Mouse (Mus musculus): ENCODE data around the gene Pde4dip. TPM values are rescaled to one million over a fixed set of nuclear protein-coding genes. Genes with fewer than 3 reads are reported as not detected.

The Pde4dip gene
- polyA plus RNA-seq, 1 experiment from 2014 or later = 99.4 TPM

GRCm38 (mm10) chr3:97653781-97654180, 234.7 kb downstream of the Pde4dip start:
- H3K4me1 ChIP-seq (ENCODE audit: control insufficient read depth in 2 of 2, insufficient read depth in 2 of 2, low read length in 2 of 2) = peaks cover 13 to 17% of the 10 kb centered on the region in 2 experiments
- H3K27me3 ChIP-seq (ENCODE audit: control insufficient read depth, insufficient read depth, low read length) = no peaks in the 10 kb centered on the region
- no peaks in the 10 kb centered on the region for H3K9me3 ChIP-seq (ENCODE audit: control insufficient read depth, low read length)
- H3K4me2 ChIP-seq (ENCODE audit: low read length) = no peak overlapping the region
- no peaks in the 10 kb centered on the region for H3K36me3 ChIP-seq (ENCODE audit: control insufficient read depth, insufficient read depth, low read length)
- WGBS = 88% methylated on average over 5 of the region's 5 CpGs
- H3K27ac ChIP-seq (replicated peaks in 1 of 2; ENCODE audit: control insufficient read depth in 1 of 2, insufficient read depth in 1 of 2, low read depth in 2 of 2, low read length in 2 of 2) = no peak overlapping the region
- ATAC-seq (ENCODE audit: insufficient number of reproducible peaks, insufficient read depth, low FRiP score, low read depth) = no peak
- H3K4me3 ChIP-seq (ENCODE audit: control insufficient read depth in 1 of 2, insufficient read depth in 1 of 2, low read depth in 1 of 2, low read length in 2 of 2) = no peak overlapping the region
- no peak overlapping the region for H3K9ac ChIP-seq (ENCODE audit: low read length)

- Histone ChIP-seq H3K9me3 (ENCODE audit: control insufficient read depth, low read length) (no peaks in the 10 kb centered on the region), H3K27ac (replicated peaks in 1 of 2; ENCODE audit: control insufficient read depth in 1 of 2, insufficient read depth in 1 of 2, low read depth in 2 of 2, low read length in 2 of 2) (peak overlapping the region; percentile 84 to 86), H3K4me3 (ENCODE audit: control insufficient read depth in 1 of 2, insufficient read depth in 1 of 2, low read depth in 1 of 2, low read length in 2 of 2) (peak overlapping the region; percentile 12 to 16; a peak in 3 of 4 replicates), H3K9ac (ENCODE audit: low read length) (peak overlapping the region; percentile 64), H3K36me3 (ENCODE audit: control insufficient read depth, insufficient read depth, low read length) (no peaks in the 10 kb centered on the region), H3K27me3 (ENCODE audit: control insufficient read depth, insufficient read depth, low read length) (no peaks in the 10 kb centered on the region), H3K4me1 (ENCODE audit: control insufficient read depth in 2 of 2, insufficient read depth in 2 of 2, low read length in 2 of 2) (peaks cover 12 to 17% of the 10 kb centered on the region in 2 experiments), H3K4me2 (ENCODE audit: low read length) (peak overlapping the region; percentile 61)
- peak; percentile 55 for ATAC-seq (ENCODE audit: insufficient number of reproducible peaks, insufficient read depth, low FRiP score, low read depth)
- 24% methylated on average over 10 of the region's 10 CpGs for WGBS
Observed at GRCm38 (mm10) chr3:97651604-97652003, 236.9 kb downstream of the Pde4dip start.

GRCm38 (mm10) chr3:97649469-97649868, 239.0 kb downstream of the Pde4dip start:
- no peaks in the 10 kb centered on the region for H3K36me3 ChIP-seq (ENCODE audit: control insufficient read depth, insufficient read depth, low read length)
- WGBS = 76% methylated on average over 6 of the region's 6 CpGs

GRCm38 (mm10) chr3:97649022-97649421, 239.5 kb downstream of the Pde4dip start:
- no peak overlapping the region for H3K9ac ChIP-seq (ENCODE audit: low read length)
- no peak for ATAC-seq (ENCODE audit: insufficient number of reproducible peaks, insufficient read depth, low FRiP score, low read depth)
- H3K4me3 ChIP-seq (ENCODE audit: control insufficient read depth in 1 of 2, insufficient read depth in 1 of 2, low read depth in 1 of 2, low read length in 2 of 2) = no peak overlapping the region
- H3K27ac ChIP-seq (replicated peaks in 1 of 2; ENCODE audit: control insufficient read depth in 1 of 2, insufficient read depth in 1 of 2, low read depth in 2 of 2, low read length in 2 of 2) = no peak overlapping the region
- no peaks in the 10 kb centered on the region for H3K36me3 ChIP-seq (ENCODE audit: control insufficient read depth, insufficient read depth, low read length)
- H3K27me3 ChIP-seq (ENCODE audit: control insufficient read depth, insufficient read depth, low read length) = no peaks in the 10 kb centered on the region
- H3K9me3 ChIP-seq (ENCODE audit: control insufficient read depth, low read length) = no peaks in the 10 kb centered on the region
- no peak overlapping the region for H3K4me2 ChIP-seq (ENCODE audit: low read length)
- peaks cover 12 to 17% of the 10 kb centered on the region in 2 experiments for H3K4me1 ChIP-seq (ENCODE audit: control insufficient read depth in 2 of 2, insufficient read depth in 2 of 2, low read length in 2 of 2)
- 61% methylated on average over 3 of the region's 3 CpGs for WGBS

More at GRCm38 (mm10) chr3:97649469-97649868, 239.0 kb downstream of the Pde4dip start:
- no peak overlapping the region for H3K9ac ChIP-seq (ENCODE audit: low read length)
- no peak overlapping the region for H3K4me3 ChIP-seq (ENCODE audit: control insufficient read depth in 1 of 2, insufficient read depth in 1 of 2, low read depth in 1 of 2, low read length in 2 of 2)
- no peak for ATAC-seq (ENCODE audit: insufficient number of reproducible peaks, insufficient read depth, low FRiP score, low read depth)
- no peak overlapping the region for H3K4me2 ChIP-seq (ENCODE audit: low read length)
- H3K9me3 ChIP-seq (ENCODE audit: control insufficient read depth, low read length) = no peaks in the 10 kb centered on the region
- H3K4me1 ChIP-seq (ENCODE audit: control insufficient read depth in 2 of 2, insufficient read depth in 2 of 2, low read length in 2 of 2) = peaks cover 12 to 17% of the 10 kb centered on the region in 2 experiments
- no peak overlapping the region for H3K27ac ChIP-seq (replicated peaks in 1 of 2; ENCODE audit: control insufficient read depth in 1 of 2, insufficient read depth in 1 of 2, low read depth in 2 of 2, low read length in 2 of 2)
- H3K27me3 ChIP-seq (ENCODE audit: control insufficient read depth, insufficient read depth, low read length) = no peaks in the 10 kb centered on the region

GRCm38 (mm10) chr3:97648518-97648917, 240.0 kb downstream of the Pde4dip start:
- H3K27ac ChIP-seq (replicated peaks in 1 of 2; ENCODE audit: control insufficient read depth in 1 of 2, insufficient read depth in 1 of 2, low read depth in 2 of 2, low read length in 2 of 2) = no peak overlapping the region
- no peak overlapping the region for H3K9ac ChIP-seq (ENCODE audit: low read length)
- WGBS = 36% methylated on average over 1 of the region's 1 CpGs
- H3K9me3 ChIP-seq (ENCODE audit: control insufficient read depth, low read length) = no peaks in the 10 kb centered on the region
- no peaks in the 10 kb centered on the region for H3K36me3 ChIP-seq (ENCODE audit: control insufficient read depth, insufficient read depth, low read length)
- no peak overlapping the region for H3K4me2 ChIP-seq (ENCODE audit: low read length)
- no peak for ATAC-seq (ENCODE audit: insufficient number of reproducible peaks, insufficient read depth, low FRiP score, low read depth)
- H3K4me1 ChIP-seq (ENCODE audit: control insufficient read depth in 2 of 2, insufficient read depth in 2 of 2, low read length in 2 of 2) = peaks cover 12 to 17% of the 10 kb centered on the region in 2 experiments
- no peak overlapping the region for H3K4me3 ChIP-seq (ENCODE audit: control insufficient read depth in 1 of 2, insufficient read depth in 1 of 2, low read depth in 1 of 2, low read length in 2 of 2)
- no peaks in the 10 kb centered on the region for H3K27me3 ChIP-seq (ENCODE audit: control insufficient read depth, insufficient read depth, low read length)

GRCm38 (mm10) chr3:97642001-97642400, 246.5 kb downstream of the Pde4dip start:
- 68% methylated on average over 9 of the region's 9 CpGs for WGBS
- Histone ChIP-seq H3K4me2 (ENCODE audit: low read length) (no peak overlapping the region), H3K9ac (ENCODE audit: low read length) (no peak overlapping the region), H3K27ac (replicated peaks in 1 of 2; ENCODE audit: control insufficient read depth in 1 of 2, insufficient read depth in 1 of 2, low read depth in 2 of 2, low read length in 2 of 2) (no peak overlapping the region), H3K4me1 (ENCODE audit: control insufficient read depth in 2 of 2, insufficient read depth in 2 of 2, low read length in 2 of 2) (no peaks in the 10 kb centered on the region), H3K9me3 (ENCODE audit: control insufficient read depth, low read length) (no peaks in the 10 kb centered on the region), H3K36me3 (ENCODE audit: control insufficient read depth, insufficient read depth, low read length) (no peaks in the 10 kb centered on the region), H3K27me3 (ENCODE audit: control insufficient read depth, insufficient read depth, low read length) (no peaks in the 10 kb centered on the region), H3K4me3 (ENCODE audit: control insufficient read depth in 1 of 2, insufficient read depth in 1 of 2, low read depth in 1 of 2, low read length in 2 of 2) (no peak overlapping the region)
- no peak for ATAC-seq (ENCODE audit: insufficient number of reproducible peaks, insufficient read depth, low FRiP score, low read depth)

GRCm38 (mm10) chr3:97641396-97641795, 247.1 kb downstream of the Pde4dip start:
- 87% methylated on average over 4 of the region's 4 CpGs for WGBS
- no peak overlapping the region for H3K4me2 ChIP-seq (ENCODE audit: low read length)
- H3K27ac ChIP-seq (replicated peaks in 1 of 2; ENCODE audit: control insufficient read depth in 1 of 2, insufficient read depth in 1 of 2, low read depth in 2 of 2, low read length in 2 of 2) = no peak overlapping the region
- no peak overlapping the region for H3K4me3 ChIP-seq (ENCODE audit: control insufficient read depth in 1 of 2, insufficient read depth in 1 of 2, low read depth in 1 of 2, low read length in 2 of 2)
- no peaks in the 10 kb centered on the region for H3K36me3 ChIP-seq (ENCODE audit: control insufficient read depth, insufficient read depth, low read length)
- no peak overlapping the region for H3K9ac ChIP-seq (ENCODE audit: low read length)
- no peaks in the 10 kb centered on the region for H3K9me3 ChIP-seq (ENCODE audit: control insufficient read depth, low read length)
- no peak for ATAC-seq (ENCODE audit: insufficient number of reproducible peaks, insufficient read depth, low FRiP score, low read depth)
- no peaks in the 10 kb centered on the region for H3K4me1 ChIP-seq (ENCODE audit: control insufficient read depth in 2 of 2, insufficient read depth in 2 of 2, low read length in 2 of 2)
- no peaks in the 10 kb centered on the region for H3K27me3 ChIP-seq (ENCODE audit: control insufficient read depth, insufficient read depth, low read length)
